Mouse (Mus musculus) myocyte (in vitro differentiated cells): ENCODE results near the gene Btbd18. TPM values are rescaled to one million over a fixed set of nuclear protein-coding genes. Genes with fewer than 3 reads are reported as not detected.

Experiments used
- H3K27me3 ChIP-seq: one replicate; pipeline ENCODE4 v1.6.1; 2011; ENCODE audit not compliant: control insufficient read depth, insufficient read depth, insufficient read length
- H3K36me3 ChIP-seq: one replicate; pipeline ENCODE4 v1.6.1; 2011; ENCODE audit not compliant: control insufficient read depth, insufficient read depth
- H3K4me2 ChIP-seq: one replicate; pipeline ENCODE4 v1.6.1; 2011; ENCODE audit warnings: low read depth, control low read depth
- H3K4me3 ChIP-seq: one replicate; pipeline ENCODE4 v1.5.1; 2011; ENCODE audit warnings: mild to moderate bottlenecking, control low read depth, moderate library complexity
- H3K79me2 ChIP-seq: one replicate; pipeline ENCODE4 v1.6.1; 2011; ENCODE audit not compliant: control insufficient read depth, insufficient read depth
- H3ac ChIP-seq: one replicate; pipeline ENCODE4 v1.6.1; 2011; ENCODE audit not compliant: control insufficient read depth, insufficient read length
- E2F4 ChIP-seq: IDR thresholded peaks from one replicate; pipeline ENCODE4 v1.6.1; 2011; ENCODE audit warnings: mild to moderate bottlenecking, control low read depth, moderate library complexity; ENCODE audit not compliant: insufficient read depth
- MAX ChIP-seq: IDR thresholded peaks from one replicate; pipeline ENCODE4 v1.6.1; 2011; ENCODE audit warnings: low read depth, mild to moderate bottlenecking, control low read depth
- MYOD1 ChIP-seq, 3 experiments: IDR thresholded peaks; one replicate each; pipeline ENCODE4 v1.6.1; 2011; ENCODE audit warnings: control low read depth in 2 of 3, low read depth in 2 of 3, mild to moderate bottlenecking in 2 of 3, moderate library complexity in 1 of 3; ENCODE audit not compliant: insufficient read length in 2 of 3, control insufficient read depth in 1 of 3
- MYOG ChIP-seq, 3 experiments: IDR thresholded peaks; one replicate each; pipeline ENCODE4 v1.6.1; 2011; ENCODE audit warnings: control low read depth in 2 of 3, low read depth in 2 of 3, mild to moderate bottlenecking in 2 of 3; ENCODE audit not compliant: insufficient read length in 2 of 3, control insufficient read depth in 1 of 3, insufficient read depth in 1 of 3
- POLR2A ChIP-seq: IDR thresholded peaks from one replicate; pipeline ENCODE4 v1.6.1; 2011; ENCODE audit warnings: low read depth, mild to moderate bottlenecking, control low read depth, moderate library complexity; ENCODE audit not compliant: insufficient read length
- POLR2AphosphoS2 ChIP-seq: IDR thresholded peaks from one replicate; pipeline ENCODE4 v1.6.1; 2011; ENCODE audit warnings: low read depth, control low read depth; ENCODE audit not compliant: insufficient read length
- REST ChIP-seq: IDR thresholded peaks from one replicate; pipeline ENCODE4 v1.6.1; 2011; ENCODE audit warnings: mild to moderate bottlenecking, control low read depth, moderate library complexity; ENCODE audit not compliant: insufficient read depth, insufficient read length
- SRF ChIP-seq: IDR thresholded peaks from one replicate; pipeline ENCODE4 v1.6.1; 2011; ENCODE audit warnings: low read depth; ENCODE audit not compliant: control insufficient read depth, insufficient read length
- TCF12 ChIP-seq: IDR thresholded peaks from one replicate; pipeline ENCODE4 v1.6.1; 2011; ENCODE audit warnings: mild to moderate bottlenecking, control low read depth; ENCODE audit not compliant: poor library complexity, insufficient read depth, severe bottlenecking
- TCF3 ChIP-seq: IDR thresholded peaks from one replicate; pipeline ENCODE4 v1.6.1; 2011; ENCODE audit warnings: low read depth, control low read depth; ENCODE audit not compliant: insufficient read length
- USF1 ChIP-seq: IDR thresholded peaks from one replicate; pipeline ENCODE4 v1.6.1; 2011; ENCODE audit warnings: low read depth, mild to moderate bottlenecking, control low read depth, moderate library complexity
- polyA plus RNA-seq: library from polyadenylated mRNA; unstranded; fragments of >200 nt; fragmentation: generic; extraction: Trizol; gene quantifications from one replicate; pipeline ENCODE4 v1.2.1, GENCODE M21; 2012; ENCODE audit warnings: missing spikeins

The Btbd18 gene
- polyA plus RNA-seq, 1 experiment, result 0.01 TPM

DNA sequence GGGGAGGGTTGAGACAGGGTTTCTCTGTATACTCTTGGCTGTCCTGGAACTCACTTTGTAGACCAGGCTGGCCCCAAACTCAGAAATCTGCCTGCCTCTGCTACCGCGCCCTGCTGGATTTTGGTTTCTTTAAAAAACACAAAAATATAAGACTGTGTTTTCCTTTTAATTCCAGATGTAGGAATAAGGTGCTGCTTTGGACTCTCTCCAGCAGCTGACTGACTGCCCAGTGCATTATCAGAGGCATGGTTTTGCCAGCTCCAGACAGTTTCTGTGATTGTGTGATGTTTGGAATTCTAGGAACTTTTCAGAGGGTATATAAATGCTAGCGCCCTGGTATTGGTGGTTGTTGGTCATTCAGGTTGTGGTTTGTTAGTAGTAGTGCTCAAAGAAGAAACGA is 58.5 kb downstream of the Btbd18 start:
- Histone ChIP-seq H3K79me2 (peaks cover 22% of the 10 kb centered on the region), H3K4me3 (no peak overlapping the region), H3K4me2 (peak overlapping the region; percentile 98), H3ac (no peak overlapping the region), H3K36me3 (peaks cover 5% of the 10 kb centered on the region), H3K27me3 (no peaks in the 10 kb centered on the region)
- TF ChIP-seq POLR2A (no peak), MAX (no peak), REST (no peak), TCF12 (no peak), MYOD1 (IDR thresholded peaks at IDR 0.05; ENCODE audit: control insufficient read depth in 1 of 3, insufficient read length in 2 of 3, low read depth in 2 of 3) (no peak), POLR2AphosphoS2 (no peak), E2F4 (no peak), USF1 (no peak), MYOG (IDR thresholded peaks at IDR 0.05; ENCODE audit: control insufficient read depth in 1 of 3, insufficient read depth in 1 of 3, insufficient read length in 2 of 3, low read depth in 2 of 3) (no peak), TCF3 (no peak), SRF (no peak)

Other genes starting within 250 kb of the Btbd18 start
- 6.9 TPM for gene Calcrl, start 233.7 kb upstream of the Btbd18 start, polyA plus RNA-seq
- gene Tfpi, start 182.3 kb upstream of the Btbd18 start, polyA plus RNA-seq, result 7.9 TPM
- gene Ctnnd1, start 8.3 kb upstream of the Btbd18 start, polyA plus RNA-seq, result 64.6 TPM
- 129 TPM for gene Selenoh, start 11.7 kb downstream of the Btbd18 start, polyA plus RNA-seq
- gene Gm28635, start 19.0 kb downstream of the Btbd18 start, polyA plus RNA-seq, result not detected
- 20.3 TPM for gene Med19, start 19.3 kb downstream of the Btbd18 start, polyA plus RNA-seq
- gene Tmx2, start 20.1 kb downstream of the Btbd18 start, polyA plus RNA-seq, result 113 TPM
- gene Zdhhc5, start 56.1 kb downstream of the Btbd18 start, polyA plus RNA-seq, result 36.3 TPM
- gene Clp1, start 68.3 kb downstream of the Btbd18 start, polyA plus RNA-seq, result 7.1 TPM
- gene Ypel4, start 75.0 kb downstream of the Btbd18 start, polyA plus RNA-seq, result 1.0 TPM
- gene Gm19426, start 84.6 kb downstream of the Btbd18 start, polyA plus RNA-seq, result 3.0 TPM
- gene Serping1, start 116.4 kb downstream of the Btbd18 start, polyA plus RNA-seq, result 0.62 TPM
- gene Ube2l6, start 139.7 kb downstream of the Btbd18 start, polyA plus RNA-seq, result 16.2 TPM
- gene Smtnl1, start 163.6 kb downstream of the Btbd18 start, polyA plus RNA-seq, result 0.85 TPM
- gene Timm10, start 167.9 kb downstream of the Btbd18 start, polyA plus RNA-seq, result 102 TPM
- 2.0 TPM for gene Slc43a1, start 179.8 kb downstream of the Btbd18 start, polyA plus RNA-seq
- gene Rtn4rl2, start 227.6 kb downstream of the Btbd18 start, polyA plus RNA-seq, result 0.13 TPM